Mouse (Mus musculus): ENCODE measurements around the gene Etv3. TPM values are rescaled to one million over a fixed set of nuclear protein-coding genes. Genes with fewer than 3 reads are reported as not detected.
A peak's percentile ranks its signal among the peaks of the same experiment; 100 is the strongest.

Etv3 gene
- polyA plus RNA-seq, 1 experiment from 2014 or later = 12.4 TPM

- Histone ChIP-seq H3K27me3 (replicated peaks; ENCODE audit: control insufficient read depth, insufficient read depth, low read length) (no peaks in the 10 kb centered on the region), H3K36me3 (ENCODE audit: control insufficient read depth, insufficient read depth) (no peaks in the 10 kb centered on the region), H3K9me3 (ENCODE audit: control insufficient read depth, low read length) (no peaks in the 10 kb centered on the region), H3K27ac (ENCODE audit: low read length) (no peak overlapping the region), H3K9ac (replicated peaks; ENCODE audit: low read depth, low read length) (no peak overlapping the region), H3K4me3 (replicated peaks; ENCODE audit: low read length) (no peak overlapping the region), H3K4me1 (replicated peaks; ENCODE audit: control insufficient read depth, insufficient read depth, low read length) (no peaks in the 10 kb centered on the region), H3K4me2 (ENCODE audit: low read length) (no peak overlapping the region)
- no peak for ATAC-seq
- WGBS = 57% methylated on average over 8 of the region's 8 CpGs
Measured at GRCm38 (mm10) chr3:87501151-87501550, 24.1 kb upstream of the Etv3 start.

GRCm38 (mm10) chr3:87502771-87503170 is 22.4 kb upstream of the Etv3 start:
- H3K9me3 ChIP-seq (ENCODE audit: control insufficient read depth, low read length) = no peaks in the 10 kb centered on the region
- no peaks in the 10 kb centered on the region for H3K36me3 ChIP-seq (ENCODE audit: control insufficient read depth, insufficient read depth)
- H3K27me3 ChIP-seq (replicated peaks; ENCODE audit: control insufficient read depth, insufficient read depth, low read length) = no peaks in the 10 kb centered on the region
- H3K9ac ChIP-seq (replicated peaks; ENCODE audit: low read depth, low read length) = no peak overlapping the region
- no peak overlapping the region for H3K27ac ChIP-seq (ENCODE audit: low read length)
- ATAC-seq = no peak
- H3K4me1 ChIP-seq (replicated peaks; ENCODE audit: control insufficient read depth, insufficient read depth, low read length) = no peaks in the 10 kb centered on the region
- no peak overlapping the region for H3K4me2 ChIP-seq (ENCODE audit: low read length)
- H3K4me3 ChIP-seq (replicated peaks; ENCODE audit: low read length) = no peak overlapping the region
- 90% methylated on average over 6 of the region's 6 CpGs for WGBS

GRCm38 (mm10) chr3:87504330-87504729 is 20.9 kb upstream of the Etv3 start:
- no peak overlapping the region for H3K4me2 ChIP-seq (ENCODE audit: low read length)
- ATAC-seq = peak; percentile 27; the same call in 1 of the 2 replicates

GRCm38 (mm10) chr3:87504749-87505425 is 20.3 kb upstream of the Etv3 start:
- no peak overlapping the region for H3K4me3 ChIP-seq (replicated peaks; ENCODE audit: low read length)
- H3K27me3 ChIP-seq (replicated peaks; ENCODE audit: control insufficient read depth, insufficient read depth, low read length) = no peaks in the 10 kb centered on the region
- H3K9ac ChIP-seq (replicated peaks; ENCODE audit: low read depth, low read length) = no peak overlapping the region
- H3K9me3 ChIP-seq (ENCODE audit: control insufficient read depth, low read length) = no peaks in the 10 kb centered on the region
- no peak for ATAC-seq
- no peak overlapping the region for H3K27ac ChIP-seq (ENCODE audit: low read length)
- H3K4me1 ChIP-seq (replicated peaks; ENCODE audit: control insufficient read depth, insufficient read depth, low read length) = peaks cover 4% of the 10 kb centered on the region; the same call in 1 of the 2 replicates
- no peak overlapping the region for H3K4me2 ChIP-seq (ENCODE audit: low read length)
- no peaks in the 10 kb centered on the region for H3K36me3 ChIP-seq (ENCODE audit: control insufficient read depth, insufficient read depth)
- whole genome bisulfite sequencing = 64% methylated on average over 4 of the region's 4 CpGs

More at GRCm38 (mm10) chr3:87504330-87504729, 20.9 kb upstream of the Etv3 start:
- Histone ChIP-seq H3K27ac (ENCODE audit: low read length) (no peak overlapping the region), H3K9ac (replicated peaks; ENCODE audit: low read depth, low read length) (no peak overlapping the region), H3K4me1 (replicated peaks; ENCODE audit: control insufficient read depth, insufficient read depth, low read length) (peaks cover 4% of the 10 kb centered on the region; the same call in 1 of the 2 replicates), H3K4me3 (replicated peaks; ENCODE audit: low read length) (no peak overlapping the region), H3K27me3 (replicated peaks; ENCODE audit: control insufficient read depth, insufficient read depth, low read length) (no peaks in the 10 kb centered on the region), H3K9me3 (ENCODE audit: control insufficient read depth, low read length) (no peaks in the 10 kb centered on the region), H3K36me3 (ENCODE audit: control insufficient read depth, insufficient read depth) (no peaks in the 10 kb centered on the region)
- WGBS = 12% methylated on average over 7 of the region's 7 CpGs

- 75% methylated on average over 12 of the region's 12 CpGs for WGBS
- Histone ChIP-seq H3K9me3 (ENCODE audit: control insufficient read depth, low read length) (no peaks in the 10 kb centered on the region), H3K27me3 (replicated peaks; ENCODE audit: control insufficient read depth, insufficient read depth, low read length) (no peaks in the 10 kb centered on the region), H3K9ac (replicated peaks; ENCODE audit: low read depth, low read length) (no peak overlapping the region), H3K4me3 (replicated peaks; ENCODE audit: low read length) (no peak overlapping the region), H3K4me2 (ENCODE audit: low read length) (no peak overlapping the region), H3K36me3 (ENCODE audit: control insufficient read depth, insufficient read depth) (no peaks in the 10 kb centered on the region), H3K27ac (ENCODE audit: low read length) (no peak overlapping the region), H3K4me1 (replicated peaks; ENCODE audit: control insufficient read depth, insufficient read depth, low read length) (peaks cover 4% of the 10 kb centered on the region; the same call in 1 of the 2 replicates)
- no peak for ATAC-seq
Measured at GRCm38 (mm10) chr3:87506456-87507416, 18.5 kb upstream of the Etv3 start.

- H3K9ac ChIP-seq (replicated peaks; ENCODE audit: low read depth, low read length) = peak overlapping the region; percentile 27
- no peaks in the 10 kb centered on the region for H3K27me3 ChIP-seq (replicated peaks; ENCODE audit: control insufficient read depth, insufficient read depth, low read length)
- H3K9me3 ChIP-seq (ENCODE audit: control insufficient read depth, low read length) = no peaks in the 10 kb centered on the region
- H3K27ac ChIP-seq (ENCODE audit: low read length) = no peak overlapping the region
- peak overlapping the region; percentile 10 for H3K4me3 ChIP-seq (replicated peaks; ENCODE audit: low read length)
- peak; percentile 82 for ATAC-seq
- peak overlapping the region; percentile 39 for H3K4me2 ChIP-seq (ENCODE audit: low read length)
- H3K36me3 ChIP-seq (ENCODE audit: control insufficient read depth, insufficient read depth) = no peaks in the 10 kb centered on the region
- 18% methylated on average over 17 of the region's 17 CpGs for WGBS
- H3K4me1 ChIP-seq (replicated peaks; ENCODE audit: control insufficient read depth, insufficient read depth, low read length) = peaks cover 4% of the 10 kb centered on the region; the same call in 1 of the 2 replicates
Measured at GRCm38 (mm10) chr3:87508205-87508901, 16.9 kb upstream of the Etv3 start.

- no peak overlapping the region for H3K4me3 ChIP-seq (replicated peaks; ENCODE audit: low read length)
Measured at GRCm38 (mm10) chr3:87509061-87509460, 16.1 kb upstream of the Etv3 start.

GRCm38 (mm10) chr3:87510832-87511231 is 14.4 kb upstream of the Etv3 start:
- Histone ChIP-seq H3K4me3 (replicated peaks; ENCODE audit: low read length) (no peak overlapping the region), H3K27ac (ENCODE audit: low read length) (no peak overlapping the region), H3K36me3 (ENCODE audit: control insufficient read depth, insufficient read depth) (no peaks in the 10 kb centered on the region), H3K4me1 (replicated peaks; ENCODE audit: control insufficient read depth, insufficient read depth, low read length) (peaks cover 4% of the 10 kb centered on the region; the same call in 1 of the 2 replicates), H3K9me3 (ENCODE audit: control insufficient read depth, low read length) (no peaks in the 10 kb centered on the region), H3K4me2 (ENCODE audit: low read length) (no peak overlapping the region), H3K27me3 (replicated peaks; ENCODE audit: control insufficient read depth, insufficient read depth, low read length) (no peaks in the 10 kb centered on the region), H3K9ac (replicated peaks; ENCODE audit: low read depth, low read length) (no peak overlapping the region)
- no peak for ATAC-seq
- WGBS = 82% methylated on average over 9 of the region's 9 CpGs

More at GRCm38 (mm10) chr3:87509061-87509460, 16.1 kb upstream of the Etv3 start:
- H3K9ac ChIP-seq (replicated peaks; ENCODE audit: low read depth, low read length) = no peak overlapping the region
- H3K4me2 ChIP-seq (ENCODE audit: low read length) = no peak overlapping the region
- H3K36me3 ChIP-seq (ENCODE audit: control insufficient read depth, insufficient read depth) = no peaks in the 10 kb centered on the region
- ATAC-seq = no peak
- H3K27me3 ChIP-seq (replicated peaks; ENCODE audit: control insufficient read depth, insufficient read depth, low read length) = no peaks in the 10 kb centered on the region
- H3K9me3 ChIP-seq (ENCODE audit: control insufficient read depth, low read length) = no peaks in the 10 kb centered on the region
- H3K4me1 ChIP-seq (replicated peaks; ENCODE audit: control insufficient read depth, insufficient read depth, low read length) = peaks cover 4% of the 10 kb centered on the region; the same call in 1 of the 2 replicates
- H3K27ac ChIP-seq (ENCODE audit: low read length) = no peak overlapping the region
- 67% methylated on average over 4 of the region's 4 CpGs for WGBS
